Mouse (Mus musculus) megakaryocyte, embryonic 14.5 days (primary cell): Measurements from ENCODE around the gene Tmem258. TPM values are rescaled to one million over a fixed set of nuclear protein-coding genes. Genes with fewer than 3 reads are reported as not detected.

Experiments used
- H3K27me3 ChIP-seq: replicated peaks from 2 replicates; pipeline ENCODE3; 2012; ENCODE audit warnings: inconsistent platforms
- H3K36me3 ChIP-seq: replicated peaks from 2 replicates; pipeline ENCODE3; 2012; ENCODE audit warnings: low read length, inconsistent platforms, mixed read lengths
- H3K4me1 ChIP-seq: 2 replicates; pipeline ENCODE4 v1.6.1; 2012; ENCODE audit warnings: inconsistent platforms
- H3K4me3 ChIP-seq: replicated peaks from 2 replicates; pipeline ENCODE3; 2012; ENCODE audit warnings: moderate library complexity, mild to moderate bottlenecking, inconsistent platforms
- H3K9me3 ChIP-seq: 2 replicates; pipeline ENCODE4 v1.6.1; 2012; ENCODE audit warnings: inconsistent platforms
- FLI1 ChIP-seq: IDR thresholded peaks from 2 replicates; pipeline ENCODE4 v1.6.1; 2012; ENCODE audit warnings: low read length, inconsistent platforms, mixed read lengths
- GATA1 ChIP-seq: IDR thresholded peaks from 3 replicates; pipeline ENCODE4 v1.6.1; 2012; ENCODE audit warnings: mixed read lengths, low read length, inconsistent platforms, borderline replicate concordance
- polyA plus RNA-seq: library from polyadenylated mRNA; stranded (reverse); fragments of >175 nt; gene quantifications from 2 replicates; pipeline ENCODE4 v1.2.3, GENCODE M21; 2012; ENCODE audit warnings: low replicate concordance; ENCODE audit not compliant: insufficient read depth

The Tmem258 gene
- polyA plus RNA-seq, 1 experiment: 17.7 TPM

DNA sequence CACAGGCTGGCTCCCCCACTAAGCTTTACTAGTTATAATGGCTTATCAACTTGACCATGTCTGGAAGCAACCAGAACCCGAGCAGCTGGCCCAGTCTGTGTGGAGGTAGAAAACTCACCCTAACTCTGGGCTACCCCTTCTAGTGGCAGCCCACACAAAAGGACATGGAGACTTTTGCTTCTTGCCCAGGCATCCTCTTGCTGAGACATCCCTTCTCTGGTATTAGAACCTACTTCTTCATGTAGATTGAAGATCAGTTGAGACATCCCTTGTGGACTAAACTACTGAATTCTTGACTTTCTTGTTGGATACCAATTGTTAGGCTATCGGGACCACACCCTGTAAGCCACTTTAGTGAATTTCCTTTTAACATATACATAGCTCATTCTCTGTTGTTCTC lies 5.5 kb upstream of the Tmem258 start:
- Histone ChIP-seq H3K36me3 (peaks cover 75% of the 10 kb centered on the region), H3K4me1 (peaks cover 54% of the 10 kb centered on the region), H3K27me3 (no peaks in the 10 kb centered on the region), H3K4me3 (no peak overlapping the region), H3K9me3 (no peaks in the 10 kb centered on the region)
- TF ChIP-seq GATA1: no peak
- no peak for TF ChIP-seq FLI1

DNA sequence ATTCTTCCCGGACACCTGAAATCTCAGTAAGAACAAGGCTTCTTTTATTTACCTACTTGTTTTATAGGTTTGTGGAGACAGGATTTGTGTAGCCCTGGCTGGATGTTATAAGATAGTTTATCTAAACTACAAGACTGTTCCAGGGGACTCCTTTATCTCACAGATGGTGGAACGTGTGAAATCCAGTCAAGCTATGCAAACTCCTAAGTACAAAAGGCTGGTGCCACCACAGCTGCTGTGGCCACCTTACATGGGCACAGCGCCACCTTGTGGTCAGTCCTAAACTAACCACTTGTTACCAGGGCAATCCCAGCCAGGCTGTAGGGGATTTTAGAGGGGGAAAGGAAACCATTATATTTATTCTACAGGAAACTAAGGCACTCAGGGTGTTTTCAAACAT lies 5.1 kb upstream of the Tmem258 start:
- H3K27me3 ChIP-seq: no peaks in the 10 kb centered on the region
- H3K4me1 ChIP-seq: peaks cover 52% of the 10 kb centered on the region
- H3K9me3 ChIP-seq: no peaks in the 10 kb centered on the region
- H3K4me3 ChIP-seq: no peak overlapping the region
- no peak for TF ChIP-seq GATA1
- no peak for TF ChIP-seq FLI1
- peaks cover 70% of the 10 kb centered on the region for H3K36me3 ChIP-seq

DNA sequence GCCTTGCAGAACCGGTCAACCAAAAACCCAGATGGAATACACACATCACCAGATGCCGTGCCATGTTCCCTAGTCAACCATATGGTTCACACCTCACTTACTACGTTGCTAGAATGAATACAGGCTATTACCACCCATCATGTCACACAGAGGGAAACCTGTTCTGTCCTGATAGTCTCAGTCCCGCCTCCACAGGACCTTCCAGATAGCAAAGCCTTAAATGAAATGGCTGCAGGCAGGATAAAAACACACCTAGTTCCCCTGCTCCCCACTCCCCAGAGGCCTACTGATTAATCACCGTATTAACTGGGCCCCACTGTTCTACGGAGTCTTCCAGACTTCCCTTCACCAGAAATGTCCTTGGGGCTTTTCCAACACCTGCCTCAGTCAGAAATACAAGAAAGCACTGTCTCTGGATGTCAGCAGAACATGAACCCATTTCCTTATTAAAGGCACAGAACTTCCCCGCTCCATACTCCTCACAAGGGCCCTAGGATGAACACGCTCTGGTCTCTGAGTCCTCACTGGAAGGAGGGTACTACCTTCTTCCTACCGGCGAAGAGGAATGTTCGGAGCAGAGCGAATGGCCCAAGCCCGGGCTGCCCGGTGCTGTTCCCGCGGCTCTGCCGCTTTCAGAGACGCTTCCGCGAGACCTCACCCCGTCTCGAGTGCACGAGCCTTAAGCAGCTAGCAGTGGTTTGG lies 517 bp upstream of the Tmem258 start:
- H3K9me3 ChIP-seq: no peaks in the 10 kb centered on the region
- TF ChIP-seq FLI1 (no peak), GATA1 (no peak)
- peak overlapping the region; percentile 93 for H3K4me3 ChIP-seq
- H3K36me3 ChIP-seq: peaks cover 59% of the 10 kb centered on the region
- peaks cover 50% of the 10 kb centered on the region for H3K4me1 ChIP-seq
- H3K27me3 ChIP-seq: no peaks in the 10 kb centered on the region

GRCm38 (mm10) chr19:10204616-10205001 lies 795 bp downstream of the Tmem258 start:
- peaks cover 43% of the 10 kb centered on the region for H3K4me1 ChIP-seq
- peak overlapping the region; percentile 93 for H3K4me3 ChIP-seq
- H3K9me3 ChIP-seq: no peaks in the 10 kb centered on the region
- H3K36me3 ChIP-seq: peaks cover 66% of the 10 kb centered on the region
- TF ChIP-seq GATA1: no peak
- TF ChIP-seq FLI1: no peak
- H3K27me3 ChIP-seq: no peaks in the 10 kb centered on the region

DNA sequence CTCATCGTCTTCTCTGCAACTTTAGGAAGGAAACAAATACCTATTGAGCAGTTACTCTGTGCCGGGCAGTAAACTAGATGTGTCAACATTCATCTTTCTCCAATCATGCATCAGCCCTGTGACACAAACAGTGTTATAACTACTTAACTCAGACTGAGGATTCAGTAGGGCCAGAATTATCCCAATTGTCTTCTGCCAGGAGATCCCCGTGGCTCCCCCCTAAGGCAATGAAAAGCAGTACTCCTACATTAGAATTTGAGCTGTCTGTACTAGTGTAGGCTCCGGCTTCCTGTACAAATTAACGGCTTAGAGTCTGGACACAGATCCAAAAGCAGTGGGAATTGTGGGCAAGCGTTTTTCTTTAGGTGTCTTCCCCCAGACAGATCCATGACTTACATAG lies 1.2 kb downstream of the Tmem258 start:
- H3K9me3 ChIP-seq: no peaks in the 10 kb centered on the region
- no peak for TF ChIP-seq FLI1
- no peak for TF ChIP-seq GATA1
- H3K4me3 ChIP-seq: peak overlapping the region; percentile 50
- no peaks in the 10 kb centered on the region for H3K27me3 ChIP-seq
- peaks cover 66% of the 10 kb centered on the region for H3K36me3 ChIP-seq
- H3K4me1 ChIP-seq: peaks cover 43% of the 10 kb centered on the region

DNA sequence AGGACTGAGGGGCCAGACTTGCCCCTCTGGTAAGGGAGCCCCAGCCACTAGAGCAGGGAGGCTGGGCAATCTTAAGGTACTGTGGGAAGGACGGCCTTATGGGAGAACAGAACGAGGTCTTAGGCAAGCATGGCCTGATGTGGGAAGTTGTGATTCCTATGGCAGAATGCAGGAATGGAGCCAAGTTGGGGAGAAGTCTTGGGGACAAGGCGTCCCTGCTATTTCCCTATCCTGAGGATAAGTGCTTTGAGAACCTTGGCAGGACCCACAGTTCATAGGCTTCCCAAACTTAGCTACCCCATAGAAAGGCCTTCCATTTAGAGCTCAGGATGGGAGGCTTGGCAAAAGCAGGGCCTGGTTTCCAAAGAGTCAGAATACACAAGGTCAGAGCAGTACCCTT lies 5.0 kb downstream of the Tmem258 start:
- H3K27me3 ChIP-seq: peaks cover 5% of the 10 kb centered on the region
- H3K9me3 ChIP-seq: no peaks in the 10 kb centered on the region
- TF ChIP-seq FLI1 (no peak), GATA1 (no peak)
- peaks cover 28% of the 10 kb centered on the region for H3K4me1 ChIP-seq
- peaks cover 84% of the 10 kb centered on the region for H3K36me3 ChIP-seq
- H3K4me3 ChIP-seq: no peak overlapping the region

- H3K36me3 ChIP-seq: peaks cover 77% of the 10 kb centered on the region
- peaks cover 13% of the 10 kb centered on the region for H3K27me3 ChIP-seq
- no peaks in the 10 kb centered on the region for H3K9me3 ChIP-seq
- peaks cover 16% of the 10 kb centered on the region for H3K4me1 ChIP-seq
- TF ChIP-seq FLI1 (no peak), GATA1 (no peak)
- H3K4me3 ChIP-seq: peak overlapping the region; percentile 40
Measured at GRCm38 (mm10) chr19:10210885-10211284, 7.1 kb downstream of the Tmem258 start.

- Histone ChIP-seq H3K27me3 (peaks cover 36% of the 10 kb centered on the region), H3K4me3 (no peak overlapping the region), H3K4me1 (peaks cover 12% of the 10 kb centered on the region), H3K36me3 (peaks cover 47% of the 10 kb centered on the region), H3K9me3 (no peaks in the 10 kb centered on the region)
- TF ChIP-seq GATA1: no peak
- TF ChIP-seq FLI1: no peak
Measured at GRCm38 (mm10) chr19:10213796-10214471, 10.1 kb downstream of the Tmem258 start.

- H3K36me3 ChIP-seq: peaks cover 25% of the 10 kb centered on the region
- H3K9me3 ChIP-seq: no peaks in the 10 kb centered on the region
- TF ChIP-seq GATA1 (no peak), FLI1 (no peak)
Measured at GRCm38 (mm10) chr19:10216101-10216500, 12.3 kb downstream of the Tmem258 start.

GRCm38 (mm10) chr19:10219108-10219507 lies 15.3 kb downstream of the Tmem258 start:
- H3K27me3 ChIP-seq: peaks cover 56% of the 10 kb centered on the region
- H3K4me3 ChIP-seq: no peak overlapping the region
- H3K4me1 ChIP-seq: peaks cover 22% of the 10 kb centered on the region
- TF ChIP-seq GATA1 (no peak), FLI1 (no peak)
- H3K9me3 ChIP-seq: no peaks in the 10 kb centered on the region
- H3K36me3 ChIP-seq: no peaks in the 10 kb centered on the region

More at GRCm38 (mm10) chr19:10216101-10216500, 12.3 kb downstream of the Tmem258 start:
- Histone ChIP-seq H3K27me3 (peaks cover 48% of the 10 kb centered on the region), H3K4me1 (peaks cover 8% of the 10 kb centered on the region; the same call in 1 of the 2 replicates), H3K4me3 (no peak overlapping the region)
